Mouse (Mus musculus) liver, embryonic 15.5 days (tissue): ENCODE measurements around the gene Ccdc30. TPM values are rescaled to one million over a fixed set of nuclear protein-coding genes. Genes with fewer than 3 reads are reported as not detected.

Experiments used
- ATAC-seq: fragments of 200-750 bp; cut with Nextera tagmentation; 2 replicates; pipeline ENCODE4 v1.8.0; 2017; ENCODE audit warnings: moderate number of reproducible peaks, mild to moderate bottlenecking, moderate library complexity; ENCODE audit not compliant: insufficient read depth
- H3K27ac ChIP-seq: fragments of 300-500 bp; sonication (generic); replicated peaks from 2 replicates; pipeline ENCODE4 v1.5.1; 2015; ENCODE audit warnings: mild to moderate bottlenecking, inconsistent platforms
- H3K27me3 ChIP-seq: fragments of 300-500 bp; sonication (generic); 2 replicates; pipeline ENCODE4 v1.6.1; 2015; ENCODE audit warnings: mild to moderate bottlenecking, inconsistent platforms
- H3K36me3 ChIP-seq: fragments of 300-500 bp; sonication (generic); replicated peaks from 2 replicates; pipeline ENCODE4 v1.6.1; 2015; ENCODE audit warnings: moderate library complexity, mild to moderate bottlenecking, inconsistent platforms
- H3K4me1 ChIP-seq: fragments of 300-500 bp; sonication (generic); replicated peaks from 2 replicates; pipeline ENCODE4 v1.6.1; 2015; ENCODE audit warnings: inconsistent platforms
- H3K4me2 ChIP-seq: fragments of 300-500 bp; sonication (generic); 2 replicates; pipeline ENCODE4 v1.6.1; 2015; ENCODE audit warnings: moderate library complexity, mild to moderate bottlenecking, inconsistent platforms
- H3K4me3 ChIP-seq: fragments of 300-500 bp; sonication (generic); replicated peaks from 2 replicates; pipeline ENCODE4 v1.5.1; 2015; ENCODE audit warnings: mild to moderate bottlenecking, inconsistent platforms
- H3K9ac ChIP-seq: fragments of 300-500 bp; sonication (generic); 2 replicates; pipeline ENCODE4 v1.6.1; 2015; ENCODE audit warnings: moderate library complexity, mild to moderate bottlenecking, inconsistent platforms
- H3K9me3 ChIP-seq: fragments of 300-500 bp; sonication (generic); replicated peaks from 2 replicates; pipeline ENCODE4 v1.6.1; 2016; ENCODE audit warnings: inconsistent platforms
- WGBS: fragments of 180-500 bp; shearing (Covaris S2); methylation state at CpG from one replicate; pipeline ENCODE4 v1.1.7; 2015; ENCODE audit warnings: mixed read lengths; ENCODE audit not compliant: insufficient replicate concordance; 5-methylcytosine and 5-hydroxymethylcytosine counted together
- polyA plus RNA-seq: library from polyadenylated mRNA; unstranded; fragments of >200 nt; fragmentation: Nextera tagmentation; extraction: Ambion mirVana; gene quantifications from 2 replicates; pipeline ENCODE4 v1.2.1, GENCODE M21; 2015

Ccdc30 gene
- polyA plus RNA-seq, 1 experiment from 2014 or later: 1.1 TPM

DNA sequence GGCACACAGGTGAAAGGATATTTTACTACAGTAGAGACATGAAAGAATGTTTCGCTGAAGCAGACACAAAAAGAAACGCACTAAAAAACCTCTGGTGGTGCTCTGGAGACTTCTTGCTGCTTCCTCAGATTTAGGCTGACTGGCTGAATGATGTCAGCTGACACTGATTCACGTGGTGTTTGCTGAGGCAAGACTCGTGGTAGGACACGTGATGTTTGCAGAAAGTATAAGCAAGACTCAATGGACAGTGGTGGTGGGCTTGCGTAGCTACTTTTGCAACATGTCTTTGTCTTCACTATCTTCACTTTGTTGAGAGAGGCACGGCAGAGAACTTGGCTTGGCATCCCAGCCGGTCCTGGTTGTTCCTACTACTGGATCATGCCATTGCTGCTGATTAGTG is 112.0 kb downstream of the Ccdc30 start:
- no peak overlapping the region for H3K4me3 ChIP-seq
- ATAC-seq: no peak
- H3K36me3 ChIP-seq: peaks cover 22% of the 10 kb centered on the region
- H3K9me3 ChIP-seq: no peaks in the 10 kb centered on the region
- H3K4me1 ChIP-seq: no peaks in the 10 kb centered on the region
- H3K4me2 ChIP-seq: no peak overlapping the region
- no peak overlapping the region for H3K9ac ChIP-seq
- H3K27ac ChIP-seq: no peak overlapping the region
- no peaks in the 10 kb centered on the region for H3K27me3 ChIP-seq
- WGBS: 73% methylated on average over 8 of the region's 8 CpGs

DNA sequence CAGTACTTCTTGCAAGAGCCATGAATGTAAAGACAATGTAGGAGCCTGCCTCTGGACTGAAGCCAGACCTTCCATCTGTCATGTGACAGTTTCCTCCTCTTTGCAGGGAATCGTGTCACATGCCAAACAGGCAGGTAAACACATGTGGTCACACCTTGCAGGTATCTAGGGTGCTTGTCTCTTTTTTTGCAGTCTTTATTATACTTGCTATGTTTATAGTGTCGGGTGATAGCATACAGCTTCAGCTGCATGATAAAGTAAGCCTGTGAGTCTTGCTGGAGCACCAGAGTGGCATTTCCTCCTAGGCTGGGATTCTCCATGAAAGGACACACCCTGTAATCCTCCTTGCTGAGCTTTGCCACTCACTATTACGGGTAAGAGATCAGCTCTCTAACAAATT is 113.5 kb downstream of the Ccdc30 start:
- Histone ChIP-seq H3K36me3 (peaks cover 7% of the 10 kb centered on the region), H3K4me1 (no peaks in the 10 kb centered on the region), H3K4me2 (no peak overlapping the region), H3K9ac (no peak overlapping the region), H3K27me3 (no peaks in the 10 kb centered on the region), H3K9me3 (no peaks in the 10 kb centered on the region), H3K4me3 (no peak overlapping the region), H3K27ac (no peak overlapping the region)
- WGBS: 70% methylated on average over 3 of the region's 3 CpGs
- ATAC-seq: no peak

DNA sequence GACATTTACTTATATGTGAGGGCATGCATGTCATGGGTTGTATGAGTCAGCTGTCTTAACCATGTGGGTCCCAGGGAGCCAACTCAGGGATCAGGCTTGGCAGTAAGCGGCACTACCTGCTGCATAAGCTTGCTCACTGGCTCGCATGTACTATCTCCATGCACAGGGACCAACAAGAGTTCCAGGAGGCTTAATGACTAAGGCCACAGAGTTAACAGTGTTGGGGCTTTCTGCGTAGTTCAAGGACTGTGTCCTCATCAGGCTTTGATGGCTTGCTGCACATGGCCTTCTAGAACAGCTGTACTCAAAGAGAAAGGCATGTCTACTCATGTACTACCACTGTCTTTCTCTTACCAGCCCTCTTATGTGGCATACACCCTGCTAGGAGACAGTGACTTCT is 114.6 kb downstream of the Ccdc30 start:
- Histone ChIP-seq H3K4me1 (no peaks in the 10 kb centered on the region), H3K9ac (no peak overlapping the region), H3K36me3 (0 out of 2 replicates have a peak, but pooled peaks cover 5% of the 10 kb centered on the region), H3K4me2 (no peak overlapping the region), H3K4me3 (no peak overlapping the region), H3K9me3 (no peaks in the 10 kb centered on the region), H3K27me3 (no peaks in the 10 kb centered on the region), H3K27ac (no peak overlapping the region)
- ATAC-seq: no peak
- 74% methylated on average over 3 of the region's 3 CpGs for WGBS

DNA sequence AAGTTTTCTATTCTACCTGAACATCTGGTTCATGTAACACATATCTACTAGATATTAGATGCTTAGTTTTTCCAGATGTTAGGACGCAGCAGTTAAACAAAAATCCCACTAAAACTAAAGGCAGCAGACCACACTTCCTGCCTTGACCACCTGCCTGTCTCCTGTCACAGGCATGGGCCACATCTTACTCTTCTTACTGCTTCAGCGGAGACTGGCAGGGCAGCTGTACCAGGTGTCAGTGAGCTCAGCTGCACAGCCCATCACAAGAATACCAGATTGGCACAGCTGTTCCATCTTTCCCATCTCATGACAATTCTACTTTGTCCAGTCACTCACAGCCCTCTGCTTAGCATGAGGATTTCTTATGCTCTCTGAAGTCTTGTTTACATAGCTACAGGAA is 118.0 kb downstream of the Ccdc30 start:
- Histone ChIP-seq H3K36me3 (0 out of 2 replicates have a peak, but pooled peaks cover 5% of the 10 kb centered on the region), H3K27ac (no peak overlapping the region), H3K4me1 (peaks cover 20% of the 10 kb centered on the region), H3K27me3 (no peaks in the 10 kb centered on the region), H3K9me3 (no peaks in the 10 kb centered on the region), H3K9ac (no peak overlapping the region), H3K4me2 (no peak overlapping the region), H3K4me3 (no peak overlapping the region)
- 69% methylated on average over 2 of the region's 2 CpGs for WGBS
- ATAC-seq: no peak

DNA sequence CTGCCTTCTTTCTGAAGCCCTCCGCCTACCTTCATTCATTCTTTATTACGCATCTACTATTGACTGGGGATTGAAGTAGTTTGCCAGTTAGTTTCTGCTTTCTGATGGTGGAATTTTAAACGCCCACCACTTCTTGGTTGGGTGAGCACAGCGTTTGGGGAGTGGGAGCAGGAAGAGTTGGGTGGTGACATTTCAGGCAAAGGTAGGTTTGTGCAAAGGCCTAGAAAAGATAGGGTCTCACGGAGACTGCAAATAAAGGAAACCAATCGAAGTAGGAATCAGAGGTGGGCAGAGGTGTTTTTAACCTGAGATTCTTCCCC is 120.2 kb downstream of the Ccdc30 start:
- peaks cover 15% of the 10 kb centered on the region; the same call in 1 of the 2 replicates for H3K36me3 ChIP-seq
- H3K27ac ChIP-seq: peak overlapping the region; percentile 81
- no peaks in the 10 kb centered on the region for H3K9me3 ChIP-seq
- peaks cover 40% of the 10 kb centered on the region for H3K4me1 ChIP-seq
- H3K27me3 ChIP-seq: no peaks in the 10 kb centered on the region
- H3K9ac ChIP-seq: peak overlapping the region; percentile 82
- ATAC-seq: no peak
- H3K4me3 ChIP-seq: peak overlapping the region; percentile 87
- WGBS: 4% methylated on average over 6 of the region's 6 CpGs
- peak overlapping the region; percentile 91 for H3K4me2 ChIP-seq

DNA sequence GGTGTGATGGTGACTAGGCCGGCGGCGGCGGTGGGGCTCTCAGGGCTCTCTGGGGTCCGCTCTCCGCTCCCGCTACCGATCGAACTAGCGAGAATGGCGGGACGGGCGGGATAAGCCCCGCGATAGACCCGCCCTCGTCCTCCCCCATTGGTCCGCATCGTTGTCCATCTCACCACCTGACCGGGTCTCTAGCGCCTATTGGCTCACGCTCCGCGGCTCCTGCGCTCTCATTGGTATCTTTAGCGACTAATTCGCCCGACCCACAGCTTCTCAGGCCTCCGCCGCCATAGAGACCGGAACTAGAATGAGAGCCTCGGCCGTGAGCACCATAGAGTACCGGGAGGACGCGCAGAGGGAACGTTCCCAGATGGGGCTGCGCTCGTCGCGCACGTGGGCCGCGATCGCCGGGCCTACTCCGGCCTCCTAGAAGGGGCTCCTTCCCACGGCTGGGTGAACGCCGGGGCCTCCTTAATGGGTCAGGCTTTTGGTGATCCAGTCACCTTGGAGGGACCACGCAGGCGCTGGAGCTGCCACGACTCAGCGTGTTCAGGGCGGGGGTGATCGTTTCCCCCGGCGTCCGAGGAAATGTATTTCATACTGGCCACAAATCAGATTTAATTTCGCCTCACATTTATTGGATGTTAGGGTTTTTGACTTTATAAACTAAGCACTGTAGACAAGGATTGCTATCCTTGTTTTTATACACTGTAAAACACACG is 120.7 kb downstream of the Ccdc30 start, which contains the start of gene Ybx1:
Ybx1 (minus strand) TSS at position 190 of the 719 bp plus-strand sequence.
- Histone ChIP-seq H3K4me2 (peak within 1 kb of the TSS; percentile 91), H3K9ac (peak within 1 kb of the TSS; percentile 85), H3K4me1 (peaks cover 44% of the 10 kb centered on the region), H3K27ac (peak within 1 kb of the TSS; percentile 83), H3K9me3 (no peaks in the 10 kb centered on the region), H3K36me3 (peaks cover 19% of the 10 kb centered on the region), H3K4me3 (peak within 1 kb of the TSS; percentile 87), H3K27me3 (no peaks in the 10 kb centered on the region)
- peak; percentile 98 for ATAC-seq
- WGBS: under 1% methylated on average over 61 of the region's 61 CpGs

DNA sequence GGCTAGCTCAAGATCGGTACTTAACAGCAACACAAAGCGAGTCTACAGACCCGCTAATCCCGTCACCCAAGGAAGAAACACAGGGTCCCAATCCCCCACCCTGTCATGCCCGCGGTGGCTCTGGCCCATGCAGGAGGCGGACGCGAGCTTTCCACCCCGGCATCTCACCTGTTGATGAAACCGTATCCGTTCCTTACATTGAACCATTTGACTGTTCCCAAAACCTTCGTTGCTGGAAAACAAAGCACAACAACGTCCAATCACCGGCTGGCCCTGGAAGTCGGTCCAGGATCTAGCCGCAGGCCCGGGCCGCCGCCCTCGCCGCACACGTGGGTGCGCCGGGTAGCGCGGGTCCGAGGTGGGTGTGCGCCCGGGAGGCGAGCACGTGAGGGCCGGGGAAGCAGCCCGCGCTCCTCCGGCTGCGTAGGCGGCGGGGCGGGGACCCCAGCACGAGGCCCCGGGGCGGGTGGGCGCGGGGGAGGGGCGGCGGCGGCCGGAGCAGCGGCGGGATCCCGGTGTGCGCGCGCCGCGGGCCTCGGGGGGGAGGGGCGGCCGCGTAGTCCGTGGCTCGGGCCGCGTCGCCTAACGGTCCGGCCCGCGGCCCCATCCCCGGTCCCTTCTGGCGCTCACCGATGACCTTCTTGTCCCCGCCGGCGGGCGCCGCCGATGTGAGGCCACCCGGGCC is 121.6 kb downstream of the Ccdc30 start:
- Histone ChIP-seq H3K36me3 (peaks cover 24% of the 10 kb centered on the region), H3K4me2 (peak overlapping the region; percentile 89), H3K27ac (peak overlapping the region; percentile 83), H3K27me3 (no peaks in the 10 kb centered on the region), H3K9me3 (no peaks in the 10 kb centered on the region), H3K9ac (peak overlapping the region; percentile 85), H3K4me3 (peak overlapping the region; percentile 87), H3K4me1 (peaks cover 48% of the 10 kb centered on the region)
- peak; percentile 9 for ATAC-seq
- WGBS: under 1% methylated on average over 59 of the region's 80 CpGs

DNA sequence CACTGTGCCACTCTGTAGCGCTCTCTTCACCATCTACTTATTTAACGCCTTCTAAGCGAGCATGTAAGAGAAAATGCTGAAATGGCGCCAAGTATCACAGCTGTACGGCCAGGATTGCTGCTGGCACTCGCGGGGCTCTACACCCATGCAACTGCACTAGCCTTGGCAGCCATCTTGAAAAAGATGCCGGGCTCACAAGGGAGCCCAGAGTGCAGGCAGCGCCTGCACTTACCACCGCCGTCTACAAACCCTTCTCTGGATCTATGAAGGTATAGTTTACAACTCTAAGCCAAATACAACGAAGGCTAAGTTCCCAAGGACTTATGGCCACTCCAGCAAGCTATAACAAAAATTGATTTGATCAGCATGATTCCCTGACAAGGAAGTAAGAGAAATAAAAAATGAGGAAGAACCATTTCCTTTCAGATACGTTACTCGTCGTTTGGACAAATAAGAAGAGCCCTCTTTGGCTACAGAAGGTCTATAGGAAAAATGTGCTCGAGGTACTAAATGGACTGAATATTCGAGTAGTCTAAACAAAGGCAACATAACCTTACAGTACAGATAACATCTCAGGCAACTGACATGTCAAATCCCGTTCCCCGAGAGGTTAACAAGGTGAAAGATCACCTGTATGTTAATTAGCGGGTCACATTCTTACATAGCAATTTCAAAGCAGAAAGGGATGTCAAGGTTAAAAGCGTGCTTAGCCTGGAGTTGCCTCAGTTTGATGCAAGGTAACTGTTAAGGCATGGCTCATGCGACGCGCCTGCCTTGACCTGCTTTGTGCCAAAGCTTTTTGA is 122.3 kb downstream of the Ccdc30 start:
- Histone ChIP-seq H3K4me2 (peak overlapping the region; percentile 89), H3K36me3 (peaks cover 31% of the 10 kb centered on the region), H3K4me3 (peak overlapping the region; percentile 87), H3K9ac (peak overlapping the region; percentile 85), H3K27me3 (no peaks in the 10 kb centered on the region), H3K27ac (peak overlapping the region; percentile 83), H3K9me3 (no peaks in the 10 kb centered on the region), H3K4me1 (peaks cover 54% of the 10 kb centered on the region)
- WGBS: under 1% methylated on average over 24 of the region's 24 CpGs
- no peak for ATAC-seq

DNA sequence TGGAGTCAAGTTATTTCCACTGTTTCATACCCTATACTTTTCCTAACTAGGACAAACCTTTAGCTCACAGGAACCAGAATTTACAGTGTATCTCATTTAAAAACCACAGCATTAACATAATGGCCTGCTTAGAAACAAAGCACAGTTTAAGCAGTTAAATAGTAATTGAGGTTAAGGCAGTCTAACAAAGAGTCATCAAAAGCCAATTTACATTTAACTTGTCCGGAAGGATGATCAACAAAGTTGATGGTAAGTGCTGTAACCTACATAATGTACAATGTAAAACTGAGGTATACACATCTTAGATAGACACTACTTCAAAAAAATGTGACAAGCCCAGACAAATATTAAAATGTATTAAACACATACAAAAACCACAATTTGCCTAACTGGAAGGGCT is 123.4 kb downstream of the Ccdc30 start:
- ATAC-seq: no peak
- H3K27ac ChIP-seq: no peak overlapping the region
- peak overlapping the region; percentile 87 for H3K4me3 ChIP-seq
- WGBS: 69% methylated on average over 1 of the region's 1 CpGs
- peaks cover 63% of the 10 kb centered on the region for H3K4me1 ChIP-seq
- H3K36me3 ChIP-seq: peaks cover 39% of the 10 kb centered on the region
- H3K27me3 ChIP-seq: no peaks in the 10 kb centered on the region
- no peaks in the 10 kb centered on the region for H3K9me3 ChIP-seq
- H3K9ac ChIP-seq: peak overlapping the region; percentile 85
- peak overlapping the region; percentile 89 for H3K4me2 ChIP-seq

DNA sequence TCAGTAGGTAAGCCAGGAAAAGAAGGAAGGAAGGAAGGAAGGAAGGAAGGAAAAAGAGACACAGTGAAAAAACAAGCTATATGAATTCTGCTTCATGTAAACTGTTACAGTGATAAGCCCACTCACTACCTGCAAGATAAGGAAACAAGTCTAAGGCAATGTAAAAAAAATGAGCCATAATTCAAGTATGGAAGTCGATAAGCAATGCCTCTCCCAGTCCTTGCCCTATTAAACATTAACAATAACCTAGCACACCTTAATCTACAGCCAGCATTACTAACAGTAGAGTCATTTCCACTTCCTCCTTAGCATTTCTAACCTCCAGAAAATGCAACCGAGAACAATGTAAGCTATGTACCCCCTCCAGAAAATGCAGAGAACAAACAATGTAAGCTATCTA is 130.0 kb downstream of the Ccdc30 start:
- WGBS: 14% methylated on average over 2 of the region's 2 CpGs
- Histone ChIP-seq H3K9me3 (no peaks in the 10 kb centered on the region), H3K27ac (no peak overlapping the region), H3K4me2 (peak overlapping the region; percentile 33), H3K4me3 (no peak overlapping the region), H3K27me3 (no peaks in the 10 kb centered on the region), H3K9ac (no peak overlapping the region), H3K4me1 (peaks cover 46% of the 10 kb centered on the region), H3K36me3 (peaks cover 80% of the 10 kb centered on the region)
- peak; percentile 47; the same call in 1 of the 2 replicates for ATAC-seq

DNA sequence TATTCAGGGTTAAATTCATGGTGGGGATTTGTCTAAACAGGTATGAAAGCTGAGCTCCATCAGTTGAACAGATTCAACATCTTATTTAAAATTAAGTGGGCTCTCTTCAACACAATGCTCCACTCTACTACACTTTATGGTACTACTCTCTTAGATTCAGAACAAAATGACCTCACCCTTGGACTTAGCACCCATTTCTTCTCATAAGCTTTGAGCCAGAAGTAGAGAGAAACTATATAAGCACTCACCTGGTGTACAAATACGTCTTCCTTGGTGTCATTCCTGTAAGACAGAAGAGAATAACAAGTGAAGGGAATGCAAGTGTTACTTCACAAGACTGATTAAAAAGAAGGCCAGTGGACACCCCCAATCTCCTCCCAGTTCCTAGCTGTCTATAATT is 130.5 kb downstream of the Ccdc30 start:
- H3K36me3 ChIP-seq: peaks cover 83% of the 10 kb centered on the region
- 63% methylated on average over 1 of the region's 1 CpGs for WGBS
- peaks cover 44% of the 10 kb centered on the region for H3K4me1 ChIP-seq
- H3K9ac ChIP-seq: no peak overlapping the region
- H3K4me3 ChIP-seq: no peak overlapping the region
- ATAC-seq: no peak
- H3K9me3 ChIP-seq: no peaks in the 10 kb centered on the region
- H3K27me3 ChIP-seq: no peaks in the 10 kb centered on the region
- no peak overlapping the region for H3K4me2 ChIP-seq
- no peak overlapping the region for H3K27ac ChIP-seq
